Mouse (Mus musculus) embryo, embryonic 9.5 days (tissue): ENCODE data around the gene Tpgs1.
A peak's percentile ranks its signal among the peaks of the same experiment; 100 is the strongest.

Source experiments
- DNase-seq: peaks from one replicate; pipeline ENCODE4 v3.0.0-alpha.2; 2017; ENCODE audit errors: extremely low spot score

The Tpgs1 gene

GRCm38 (mm10) chr10:79712499-79713126 is 43.4 kb downstream of the Tpgs1 start:
- peak; percentile 80 for DNase-seq

DNA sequence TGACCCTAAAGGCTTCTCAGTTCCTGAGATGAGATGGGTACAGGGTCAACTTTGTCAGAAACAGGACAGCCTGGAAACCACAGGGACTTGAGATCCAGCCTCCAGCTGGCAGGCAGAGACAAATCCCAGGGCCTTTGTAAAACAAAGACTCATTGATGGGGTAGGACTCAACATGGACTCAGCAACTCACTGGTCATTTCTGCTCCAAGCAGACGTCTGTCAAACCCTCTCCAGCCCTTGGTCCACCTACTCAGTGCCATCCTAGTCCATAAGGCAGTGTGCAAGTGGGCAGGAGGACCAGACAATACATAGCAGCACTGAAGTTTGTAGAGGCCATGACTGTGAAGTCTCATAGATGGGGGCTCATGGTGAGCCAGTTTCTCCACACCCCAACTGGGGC is 44.0 kb downstream of the Tpgs1 start:
- DNase-seq, result no peak

DNA sequence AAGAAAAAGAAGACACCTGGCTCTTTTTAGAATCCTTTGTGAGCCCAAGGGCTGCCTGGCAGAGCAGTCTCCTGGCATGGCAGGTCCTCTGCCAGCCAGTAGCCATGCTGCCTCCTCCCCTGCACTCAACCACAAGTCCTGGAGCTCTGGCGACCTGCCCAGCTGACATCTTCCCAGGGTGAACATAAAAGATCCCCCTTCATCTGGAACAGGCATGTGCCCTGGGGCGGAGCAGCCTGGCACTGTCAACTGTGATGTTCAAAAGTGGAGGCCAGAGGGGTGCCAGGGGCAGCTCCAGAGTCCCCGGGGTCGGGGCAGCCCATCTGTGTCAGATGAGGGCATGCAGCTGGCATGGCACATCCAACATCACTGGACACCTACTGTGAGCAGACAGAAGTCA is 45.8 kb downstream of the Tpgs1 start:
- DNase-seq, result no peak

DNA sequence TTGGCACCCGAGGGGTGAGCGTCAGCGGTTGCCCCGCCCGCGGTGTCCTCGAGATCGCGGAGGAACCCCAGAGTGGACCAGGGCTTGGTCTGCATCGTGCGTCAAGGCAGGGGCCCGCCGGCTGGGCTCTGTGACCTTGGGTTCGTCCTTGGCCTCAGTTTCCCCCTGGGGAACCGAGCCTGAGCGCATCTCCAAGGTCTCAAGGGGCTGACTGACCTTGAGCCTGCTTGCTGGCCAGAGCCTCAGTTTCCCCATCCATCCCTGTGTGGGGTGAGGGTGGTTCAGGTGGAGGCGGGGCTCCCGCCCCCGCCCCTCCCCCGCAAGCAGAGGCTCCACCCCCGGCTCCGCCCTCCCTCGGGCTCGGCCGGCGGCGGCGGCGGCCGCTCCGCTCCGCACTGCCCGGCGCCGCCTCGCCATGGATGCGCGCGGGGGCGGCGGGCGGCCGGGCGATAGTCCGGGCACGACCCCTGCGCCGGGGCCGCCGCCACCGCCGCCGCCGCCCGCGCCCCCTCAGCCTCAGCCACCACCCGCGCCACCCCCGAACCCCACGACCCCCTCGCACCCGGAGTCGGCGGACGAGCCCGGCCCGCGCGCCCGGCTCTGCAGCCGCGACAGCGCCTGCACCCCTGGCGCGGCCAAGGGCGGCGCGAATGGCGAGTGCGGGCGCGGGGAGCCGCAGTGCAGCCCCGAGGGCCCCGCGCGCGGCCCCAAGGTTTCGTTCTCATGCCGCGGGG is 47.3 kb downstream of the Tpgs1 start, which contains the start of gene Hcn2:
Gene Hcn2, plus strand, starts transcription at position 381 of the 734 bp plus-strand sequence.
- no peak for DNase-seq

DNA sequence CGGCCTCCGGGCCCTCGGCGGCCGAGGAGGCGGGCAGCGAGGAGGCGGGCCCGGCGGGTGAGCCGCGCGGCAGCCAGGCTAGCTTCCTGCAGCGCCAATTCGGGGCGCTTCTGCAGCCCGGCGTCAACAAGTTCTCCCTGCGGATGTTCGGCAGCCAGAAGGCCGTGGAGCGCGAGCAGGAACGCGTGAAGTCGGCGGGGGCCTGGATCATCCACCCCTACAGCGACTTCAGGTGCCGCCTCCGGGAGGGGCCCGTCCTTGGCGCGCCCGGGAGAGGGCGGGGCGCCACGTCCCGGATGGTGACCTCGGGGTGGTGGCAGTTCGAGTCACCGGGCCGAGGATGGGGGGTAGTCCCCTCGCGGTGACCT is 47.8 kb downstream of the Tpgs1 start:
- no peak for DNase-seq

- peak; percentile 80 for DNase-seq
Observed at GRCm38 (mm10) chr10:79717640-79718357, 48.6 kb downstream of the Tpgs1 start.

- no peak for DNase-seq
Observed at GRCm38 (mm10) chr10:79721089-79721488, 51.9 kb downstream of the Tpgs1 start.

DNA sequence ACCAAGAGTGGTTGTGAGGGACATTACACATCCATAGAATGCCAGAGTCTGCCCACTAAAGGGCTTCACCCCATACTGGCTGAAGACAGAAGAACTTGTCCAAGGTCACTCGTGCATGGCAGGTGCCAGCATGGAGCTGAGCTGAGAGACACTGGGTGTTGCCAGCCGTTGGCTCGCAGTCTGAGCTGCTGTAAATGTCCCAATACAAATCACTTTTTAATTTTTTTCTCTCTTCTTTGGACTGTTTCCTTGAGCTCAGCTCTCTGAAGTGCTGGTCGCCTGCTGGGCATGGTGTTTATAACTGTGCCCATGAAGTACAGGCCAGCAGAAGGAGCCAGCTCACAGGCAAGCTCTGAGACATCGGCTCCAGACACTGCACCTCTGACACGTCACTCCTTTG is 53.9 kb downstream of the Tpgs1 start:
- DNase-seq, result no peak

GRCm38 (mm10) chr10:79723692-79724091 is 54.5 kb downstream of the Tpgs1 start:
- no peak for DNase-seq
